Mouse (Mus musculus): ENCODE data around the gene Xrra1. TPM values are rescaled to one million over a fixed set of nuclear protein-coding genes. Genes with fewer than 3 reads are reported as not detected.

Xrra1 gene
- polyA plus RNA-seq, 1 experiment from 2014 or later: 0.11 TPM

- Histone ChIP-seq H3K27ac (no peak overlapping the region), H3K9me3 (no peaks in the 10 kb centered on the region), H3K27me3 (replicated peaks) (no peaks in the 10 kb centered on the region), H3K4me3 (replicated peaks) (no peak overlapping the region), H3K4me1 (replicated peaks) (peaks cover 14% of the 10 kb centered on the region), H3K4me2 (replicated peaks) (no peak overlapping the region), H3K9ac (no peak overlapping the region), H3K36me3 (peaks cover 20% of the 10 kb centered on the region)
- WGBS: 71% methylated on average over 7 of the region's 7 CpGs
- ATAC-seq: no peak
These were observed 5.6 kb upstream of the Xrra1 start for GRCm38 (mm10) chr7:99853350-99853749.

- H3K4me2 ChIP-seq (replicated peaks): no peak overlapping the region
- H3K4me3 ChIP-seq (replicated peaks): no peak overlapping the region
- no peak overlapping the region for H3K9ac ChIP-seq
- no peak overlapping the region for H3K27ac ChIP-seq
- no peaks in the 10 kb centered on the region for H3K27me3 ChIP-seq (replicated peaks)
- H3K9me3 ChIP-seq: no peaks in the 10 kb centered on the region
- peaks cover 14% of the 10 kb centered on the region for H3K4me1 ChIP-seq (replicated peaks)
- ATAC-seq: no peak
- 86% methylated on average over 4 of the region's 4 CpGs for WGBS
- peaks cover 17% of the 10 kb centered on the region for H3K36me3 ChIP-seq
These were observed 4.6 kb upstream of the Xrra1 start for GRCm38 (mm10) chr7:99854311-99854710.

GRCm38 (mm10) chr7:99856266-99856861, 2.6 kb upstream of the Xrra1 start:
- H3K27ac ChIP-seq: no peak overlapping the region
- H3K36me3 ChIP-seq: peaks cover 17% of the 10 kb centered on the region
- no peak for ATAC-seq
- 0 out of 2 replicates have a peak overlapping the region, but pooled peaks have one; percentile 14 for H3K4me2 ChIP-seq (replicated peaks)
- H3K4me3 ChIP-seq (replicated peaks): no peak overlapping the region
- no peaks in the 10 kb centered on the region for H3K9me3 ChIP-seq
- H3K9ac ChIP-seq: no peak overlapping the region
- H3K27me3 ChIP-seq (replicated peaks): no peaks in the 10 kb centered on the region
- WGBS: 86% methylated on average over 14 of the region's 14 CpGs
- peaks cover 14% of the 10 kb centered on the region for H3K4me1 ChIP-seq (replicated peaks)

- H3K4me3 ChIP-seq (replicated peaks): peak overlapping the region; percentile 61
- peaks cover 14% of the 10 kb centered on the region for H3K4me1 ChIP-seq (replicated peaks)
- WGBS: 1% methylated on average over 19 of the region's 19 CpGs
- H3K4me2 ChIP-seq (replicated peaks): peak overlapping the region; percentile 72
- ATAC-seq: peak; percentile 66
- no peaks in the 10 kb centered on the region for H3K27me3 ChIP-seq (replicated peaks)
- H3K9me3 ChIP-seq: no peaks in the 10 kb centered on the region
- H3K9ac ChIP-seq: peak overlapping the region; percentile 73
- peak overlapping the region; percentile 45 for H3K27ac ChIP-seq
- peaks cover 17% of the 10 kb centered on the region for H3K36me3 ChIP-seq
These were observed 622 bp upstream of the Xrra1 start for GRCm38 (mm10) chr7:99858175-99858812.

GRCm38 (mm10) chr7:99863362-99863761, 4.4 kb downstream of the Xrra1 start, which contains the start of gene Spcs2:
Gene Spcs2, minus strand, starts transcription at chr7:99863462.
- H3K4me3 ChIP-seq (replicated peaks): no peak within 1 kb of the TSS
- ATAC-seq: no peak
- no peak within 1 kb of the TSS for H3K4me2 ChIP-seq (replicated peaks)
- H3K9ac ChIP-seq: no peak within 1 kb of the TSS
- no peak within 1 kb of the TSS for H3K27ac ChIP-seq
- H3K4me1 ChIP-seq (replicated peaks): no peaks in the 10 kb centered on the region
- H3K36me3 ChIP-seq: no peaks in the 10 kb centered on the region
- 48% methylated on average over 7 of the region's 7 CpGs for WGBS
- no peaks in the 10 kb centered on the region for H3K27me3 ChIP-seq (replicated peaks)
- no peaks in the 10 kb centered on the region for H3K9me3 ChIP-seq

GRCm38 (mm10) chr7:99864241-99865028, 5.5 kb downstream of the Xrra1 start:
- no peak overlapping the region for H3K4me3 ChIP-seq (replicated peaks)
- 73% methylated on average over 11 of the region's 11 CpGs for WGBS

GRCm38 (mm10) chr7:99865219-99865618, 6.3 kb downstream of the Xrra1 start:
- Histone ChIP-seq H3K4me1 (replicated peaks) (no peaks in the 10 kb centered on the region), H3K27me3 (replicated peaks) (no peaks in the 10 kb centered on the region), H3K4me3 (replicated peaks) (no peak overlapping the region), H3K9ac (no peak overlapping the region), H3K27ac (no peak overlapping the region), H3K9me3 (no peaks in the 10 kb centered on the region), H3K4me2 (replicated peaks) (no peak overlapping the region), H3K36me3 (no peaks in the 10 kb centered on the region)
- ATAC-seq: no peak
- WGBS: 45% methylated on average over 3 of the region's 3 CpGs

More at GRCm38 (mm10) chr7:99864241-99865028, 5.5 kb downstream of the Xrra1 start:
- Histone ChIP-seq H3K4me1 (replicated peaks) (no peaks in the 10 kb centered on the region), H3K9me3 (no peaks in the 10 kb centered on the region), H3K36me3 (no peaks in the 10 kb centered on the region), H3K9ac (no peak overlapping the region), H3K27ac (no peak overlapping the region), H3K27me3 (replicated peaks) (no peaks in the 10 kb centered on the region), H3K4me2 (replicated peaks) (no peak overlapping the region)
- ATAC-seq: no peak

- no peak overlapping the region for H3K27ac ChIP-seq
- H3K4me1 ChIP-seq (replicated peaks): no peaks in the 10 kb centered on the region
- H3K27me3 ChIP-seq (replicated peaks): no peaks in the 10 kb centered on the region
- H3K36me3 ChIP-seq: no peaks in the 10 kb centered on the region
- H3K9me3 ChIP-seq: no peaks in the 10 kb centered on the region
- H3K9ac ChIP-seq: no peak overlapping the region
- no peak for ATAC-seq
- no peak overlapping the region for H3K4me2 ChIP-seq (replicated peaks)
- H3K4me3 ChIP-seq (replicated peaks): no peak overlapping the region
- WGBS: 61% methylated on average over 4 of the region's 4 CpGs
These were observed 10.4 kb downstream of the Xrra1 start for GRCm38 (mm10) chr7:99869296-99869695.

- ATAC-seq: no peak
- Histone ChIP-seq H3K4me2 (replicated peaks) (no peak overlapping the region), H3K9ac (no peak overlapping the region), H3K36me3 (no peaks in the 10 kb centered on the region), H3K27me3 (replicated peaks) (no peaks in the 10 kb centered on the region), H3K9me3 (no peaks in the 10 kb centered on the region), H3K27ac (no peak overlapping the region), H3K4me1 (replicated peaks) (no peaks in the 10 kb centered on the region), H3K4me3 (replicated peaks) (no peak overlapping the region)
- WGBS: 73% methylated on average over 6 of the region's 6 CpGs
These were observed 15.0 kb downstream of the Xrra1 start for GRCm38 (mm10) chr7:99873965-99874364.

- ATAC-seq: no peak
- H3K9me3 ChIP-seq: no peaks in the 10 kb centered on the region
- H3K36me3 ChIP-seq: no peaks in the 10 kb centered on the region
- no peak overlapping the region for H3K4me3 ChIP-seq (replicated peaks)
- 40% methylated on average over 5 of the region's 5 CpGs for WGBS
- H3K27me3 ChIP-seq (replicated peaks): no peaks in the 10 kb centered on the region
- no peak overlapping the region for H3K9ac ChIP-seq
- H3K4me1 ChIP-seq (replicated peaks): no peaks in the 10 kb centered on the region
- H3K27ac ChIP-seq: no peak overlapping the region
- no peak overlapping the region for H3K4me2 ChIP-seq (replicated peaks)
These were observed 17.0 kb downstream of the Xrra1 start for GRCm38 (mm10) chr7:99875891-99876290.

GRCm38 (mm10) chr7:99876345-99876744, 17.4 kb downstream of the Xrra1 start:
- H3K4me1 ChIP-seq (replicated peaks): no peaks in the 10 kb centered on the region
- H3K9ac ChIP-seq: no peak overlapping the region
- no peak overlapping the region for H3K4me2 ChIP-seq (replicated peaks)
- H3K36me3 ChIP-seq: no peaks in the 10 kb centered on the region
- peak; percentile 66; the same call in 1 of the 2 replicates for ATAC-seq
- H3K4me3 ChIP-seq (replicated peaks): no peak overlapping the region
- H3K9me3 ChIP-seq: no peaks in the 10 kb centered on the region
- H3K27me3 ChIP-seq (replicated peaks): no peaks in the 10 kb centered on the region
- 2% methylated on average over 3 of the region's 3 CpGs for WGBS
- no peak overlapping the region for H3K27ac ChIP-seq

- no peak overlapping the region for H3K27ac ChIP-seq
- H3K9ac ChIP-seq: no peak overlapping the region
- H3K4me1 ChIP-seq (replicated peaks): no peaks in the 10 kb centered on the region
- H3K36me3 ChIP-seq: no peaks in the 10 kb centered on the region
- no peaks in the 10 kb centered on the region for H3K9me3 ChIP-seq
- WGBS: 62% methylated on average over 2 of the region's 2 CpGs
- no peak overlapping the region for H3K4me2 ChIP-seq (replicated peaks)
- no peak for ATAC-seq
- no peak overlapping the region for H3K4me3 ChIP-seq (replicated peaks)
- H3K27me3 ChIP-seq (replicated peaks): no peaks in the 10 kb centered on the region
These were observed 19.3 kb downstream of the Xrra1 start for GRCm38 (mm10) chr7:99878254-99878653.

All from intestine, embryonic 15.5 days (tissue).